Mouse (Mus musculus): ENCODE measurements around the gene Pgp.

GRCm38 (mm10) chr17:24463374-24464133 is 6.6 kb upstream of the Pgp start:
- TF ChIP-seq CTCF (IDR thresholded peaks at IDR 0.05; ENCODE audit: extremely low read depth, insufficient read depth, low read length) (no peak), POLR2A (IDR thresholded peaks at IDR 0.05; ENCODE audit: extremely low read depth, insufficient read depth, low read length) (no peak)

Measured in cortical plate, adult 2 months (tissue).